Mouse (Mus musculus) lung, adult 2 months (tissue): ENCODE data around the gene Phpt1. TPM values are rescaled to one million over a fixed set of nuclear protein-coding genes. Genes with fewer than 3 reads are reported as not detected.
A peak's percentile ranks its signal among the peaks of the same experiment; 100 is the strongest.

Source experiments
- DNase-seq: peaks from one replicate; pipeline ENCODE4 v3.0.0; 2022
- H3K4me1 ChIP-seq: fragments of 200-500 bp; 2 replicates; pipeline ENCODE4 v1.6.1; 2011; ENCODE audit warnings: low read length; ENCODE audit not compliant: control insufficient read depth, insufficient read depth
- H3K4me3 ChIP-seq: fragments of 200-500 bp; replicated peaks from 2 replicates; pipeline ENCODE3; 2011; ENCODE audit warnings: low read depth, mild to moderate bottlenecking, control low read depth, low read length; ENCODE audit errors: extremely low read depth
- CTCF ChIP-seq: fragments of 200-500 bp; IDR thresholded peaks from 2 replicates; pipeline ENCODE4 v1.5.1; 2011; ENCODE audit warnings: mild to moderate bottlenecking, low read length, control low read depth; ENCODE audit not compliant: insufficient read depth
- POLR2A ChIP-seq: fragments of 200-500 bp; IDR thresholded peaks from 2 replicates; pipeline ENCODE4 v1.6.1; 2011; ENCODE audit warnings: low read depth, mild to moderate bottlenecking, control low read depth, low read length, borderline replicate concordance; ENCODE audit errors: extremely low read depth
- WGBS: fragments of 180-500 bp; shearing (Covaris S2); methylation state at CpG from one replicate; pipeline ENCODE4 v1.1.7; 2018; 5-methylcytosine and 5-hydroxymethylcytosine counted together
- polyA plus RNA-seq: library from polyadenylated mRNA; depleted of rRNA; stranded (reverse); fragments of >200 nt; gene quantifications from 2 replicates; pipeline ENCODE4 v1.2.3, GENCODE M21; 2012; rRNA removed

Phpt1 gene
- polyA plus RNA-seq = 32.7 and 59.6 TPM in 2 replicates

DNA sequence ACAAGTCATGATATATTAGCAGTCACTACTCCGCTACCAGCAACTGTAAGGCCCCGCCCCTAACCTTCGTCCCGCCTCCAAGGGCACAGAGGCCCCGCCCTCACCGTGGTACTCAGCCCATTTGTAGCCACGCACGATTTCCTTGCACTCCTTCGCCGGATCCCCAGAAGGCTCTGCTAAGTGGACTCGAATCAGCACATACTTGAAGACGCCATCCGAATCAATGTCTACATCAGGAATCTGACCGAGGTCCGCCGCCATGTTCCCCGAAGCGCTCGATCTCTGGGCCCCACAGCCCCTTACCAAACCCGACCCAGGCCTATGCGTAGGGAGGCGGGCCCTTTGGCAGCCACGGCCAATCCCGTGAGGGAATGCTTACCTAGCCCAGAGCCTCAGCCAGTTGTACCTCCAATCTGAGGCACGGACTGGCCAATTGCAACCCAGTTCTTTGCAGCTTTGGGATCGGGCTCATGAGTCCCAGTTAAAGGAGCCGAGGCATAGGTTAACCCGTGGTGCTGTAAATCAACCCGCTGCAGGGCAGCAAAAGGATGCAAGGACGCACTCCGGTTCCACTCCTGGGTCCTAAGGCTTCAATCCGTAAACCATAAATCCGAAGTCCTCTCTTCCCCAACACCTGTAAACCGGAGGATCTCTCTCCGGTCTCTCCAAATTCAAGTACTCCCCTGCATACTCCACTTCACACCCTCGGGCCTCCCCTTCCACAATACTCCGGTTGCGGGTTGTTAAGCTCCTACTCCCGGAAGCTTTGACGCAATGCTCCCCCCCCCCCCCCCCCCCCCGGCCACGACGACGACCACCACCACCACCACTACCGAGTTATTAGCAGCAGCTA lies at the start of gene Phpt1, which contains the start of gene Mamdc4:
TSS of gene Phpt1 (minus strand) at position 646 of the 853 bp plus-strand sequence.
TSS of gene Mamdc4 (minus strand) at position 267 of the 853 bp plus-strand sequence.
- under 1% methylated on average over 44 of the region's 45 CpGs for WGBS
- Histone ChIP-seq H3K4me1 (peaks cover 18% of the 10 kb centered on the region), H3K4me3 (peak within 1 kb of the TSS; percentile 83)
- DNase-seq = peak; percentile 97
- TF ChIP-seq POLR2A (peak; percentile 93), CTCF (no peak)

DNA sequence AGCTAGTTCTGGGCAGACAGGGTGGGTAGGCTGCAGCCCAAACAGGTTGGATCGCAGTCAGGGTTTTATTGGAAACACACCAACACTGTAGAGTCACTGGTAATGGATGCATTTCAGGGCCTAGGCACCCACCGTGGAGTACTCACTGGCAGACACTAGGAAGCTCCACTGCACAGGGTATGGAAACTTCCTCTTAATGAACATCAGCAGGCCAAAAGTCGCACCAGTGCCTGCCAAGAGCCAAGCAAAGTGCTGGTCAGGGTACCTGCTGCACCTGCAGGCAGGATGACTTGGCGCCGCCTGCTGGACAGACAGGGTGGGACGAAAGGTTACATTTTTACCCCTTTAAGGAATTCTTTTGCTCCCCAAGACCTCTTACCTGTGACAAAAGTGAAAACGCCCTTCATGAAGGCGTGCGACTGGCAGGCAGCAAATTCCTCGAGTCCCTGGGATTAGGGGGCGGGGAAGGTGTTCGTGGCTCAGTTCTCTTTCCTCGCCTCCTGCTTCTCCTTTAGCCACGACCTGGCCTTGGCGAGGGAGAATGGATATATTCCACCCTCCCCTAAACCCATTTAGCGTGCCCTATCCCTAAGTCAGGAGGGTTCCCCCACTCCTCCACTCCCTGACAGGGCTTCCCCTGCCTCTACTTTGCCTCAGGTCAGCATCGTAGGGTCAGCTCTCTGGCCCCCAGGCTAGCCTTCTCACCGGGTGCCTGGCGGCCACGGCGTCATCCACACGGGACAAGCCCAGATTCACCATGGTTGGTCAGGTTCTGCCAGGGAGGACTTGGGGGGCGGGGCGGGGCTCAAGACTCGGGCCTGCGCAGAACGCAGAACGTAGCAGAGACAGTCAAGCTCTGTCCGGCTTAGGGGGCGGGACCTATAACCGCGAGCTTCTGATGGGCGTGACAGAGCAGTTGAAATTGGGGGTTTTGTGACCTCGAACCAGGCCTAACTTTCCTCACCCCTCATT lies 46.5 kb upstream of the Phpt1 start, which contains the start of gene Tmem141:
TSS of gene Tmem141 (minus strand) at position 777 of the 972 bp plus-strand sequence.
- no peaks in the 10 kb centered on the region for H3K4me1 ChIP-seq
- DNase-seq = peak; percentile 85
- peak; percentile 57; the same call in 1 of the 2 replicates for TF ChIP-seq POLR2A
- TF ChIP-seq CTCF = peak; percentile 65
- 6% methylated on average over 34 of the region's 34 CpGs for WGBS
- peak within 1 kb of the TSS; percentile 76 for H3K4me3 ChIP-seq

DNA sequence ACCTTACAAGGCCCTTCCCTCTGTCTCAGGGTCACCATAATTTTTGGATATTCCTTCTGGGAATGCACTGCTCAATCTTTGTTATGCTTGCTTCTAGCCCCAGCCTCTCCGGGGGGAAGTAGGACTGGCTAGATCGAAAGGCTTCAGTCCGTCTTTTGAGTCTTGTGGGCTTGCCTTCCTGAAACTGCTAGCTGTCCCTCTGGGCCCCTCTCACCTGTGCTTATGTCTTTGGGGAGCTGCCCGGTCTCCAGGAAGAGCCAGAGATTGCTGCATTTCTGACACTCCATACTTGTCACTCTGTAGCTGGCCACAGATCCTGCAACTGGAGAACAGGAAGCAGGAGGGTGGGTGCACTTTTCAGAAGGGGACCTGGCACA lies 45.8 kb upstream of the Phpt1 start:
- DNase-seq = no peak
- 66% methylated on average over 4 of the region's 4 CpGs for WGBS
- Histone ChIP-seq H3K4me3 (no peak overlapping the region), H3K4me1 (no peaks in the 10 kb centered on the region)
- TF ChIP-seq CTCF (no peak), POLR2A (no peak)

DNA sequence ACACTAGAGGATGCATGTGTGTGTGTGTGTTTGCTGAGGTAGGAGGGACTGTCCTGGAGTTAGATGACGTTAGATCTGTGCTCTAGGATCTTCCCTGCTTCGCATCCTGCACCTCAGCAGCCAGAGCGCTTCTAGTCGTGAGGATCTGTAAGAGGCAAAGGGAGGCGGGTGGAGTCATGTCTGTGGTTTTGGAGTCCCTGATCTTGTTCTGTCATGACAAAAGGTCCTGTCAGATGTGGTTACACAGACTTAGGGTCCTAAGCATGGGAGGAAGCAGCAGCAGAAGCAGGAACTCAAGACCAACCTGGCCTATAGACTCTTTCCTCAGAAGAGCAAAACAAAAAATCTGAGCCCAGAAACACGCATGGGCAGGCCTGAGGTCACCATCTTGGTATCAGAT lies 45.4 kb upstream of the Phpt1 start:
- DNase-seq = no peak
- TF ChIP-seq CTCF (no peak), POLR2A (no peak)
- WGBS = 65% methylated on average over 6 of the region's 6 CpGs
- no peak overlapping the region for H3K4me3 ChIP-seq
- no peaks in the 10 kb centered on the region for H3K4me1 ChIP-seq

DNA sequence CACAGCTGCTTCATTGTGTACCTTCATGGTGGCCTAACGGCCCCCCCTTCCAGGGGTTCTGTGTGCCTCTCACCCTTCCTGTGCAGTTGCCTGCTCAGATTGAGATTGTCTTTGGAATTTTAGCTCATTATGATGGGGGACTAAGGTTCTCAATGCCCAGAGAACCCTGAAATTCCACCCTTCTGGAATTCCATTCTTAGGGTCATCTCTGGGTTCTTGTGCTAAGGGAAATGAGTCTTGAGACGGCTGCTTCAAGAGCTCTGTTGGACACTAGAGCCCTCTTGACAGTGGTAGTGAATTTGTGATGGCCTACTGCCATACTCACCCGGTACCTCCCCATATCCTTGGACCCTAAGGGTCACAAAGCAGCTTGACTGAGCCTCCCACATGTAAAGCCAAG lies 42.6 kb upstream of the Phpt1 start, which contains the start of gene Ccdc183:
TSS of gene Ccdc183 (minus strand) at position 101 of the 400 bp plus-strand sequence.
- Histone ChIP-seq H3K4me1 (no peaks in the 10 kb centered on the region), H3K4me3 (no peak within 1 kb of the TSS)
- no peak for TF ChIP-seq CTCF
- TF ChIP-seq POLR2A = no peak
- DNase-seq = no peak
- 70% methylated on average over 3 of the region's 3 CpGs for WGBS

DNA sequence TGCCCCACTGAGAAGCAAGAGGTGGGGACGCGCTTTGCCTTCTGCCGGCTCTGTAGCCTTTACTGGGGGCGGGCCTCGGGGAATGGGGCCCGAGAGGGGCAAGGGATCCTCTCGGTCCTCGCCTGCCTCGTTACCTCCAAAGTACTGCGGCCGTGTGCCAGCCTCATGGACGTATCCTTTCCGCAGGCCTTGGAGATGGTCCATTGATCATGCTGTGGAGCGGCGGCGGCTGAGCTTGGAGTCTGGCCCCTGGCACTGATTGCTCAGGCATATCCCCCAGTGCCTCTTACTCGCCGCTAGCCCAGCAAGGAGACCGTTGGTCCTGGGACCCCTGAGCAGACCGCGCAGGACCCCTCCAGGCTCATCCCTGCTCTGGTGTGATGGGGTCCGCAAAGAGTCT lies 41.4 kb upstream of the Phpt1 start:
- TF ChIP-seq POLR2A (no peak), CTCF (no peak)
- no peaks in the 10 kb centered on the region for H3K4me1 ChIP-seq
- DNase-seq = no peak
- WGBS = 19% methylated on average over 22 of the region's 22 CpGs
- no peak overlapping the region for H3K4me3 ChIP-seq

DNA sequence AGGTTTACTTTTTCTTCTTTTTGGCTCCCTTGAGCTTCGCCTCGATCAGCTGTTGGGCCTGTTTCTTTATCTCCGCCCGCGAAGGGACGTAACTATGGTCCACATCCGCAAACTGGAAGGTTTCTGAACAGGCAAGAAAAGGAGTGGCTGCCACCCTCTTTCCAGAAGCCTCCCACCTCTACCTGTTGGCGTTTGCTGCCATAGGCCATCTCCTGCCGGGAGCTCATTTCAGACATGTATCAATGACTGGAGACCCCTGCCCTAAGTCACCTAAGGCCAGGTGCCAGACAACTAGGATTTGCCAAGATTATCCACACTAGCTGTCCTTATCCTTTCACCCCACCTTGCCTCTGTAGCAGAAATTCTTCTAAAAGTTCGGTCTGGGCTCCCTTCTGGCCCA lies 33.6 kb upstream of the Phpt1 start:
- peak overlapping the region; percentile 93 for H3K4me3 ChIP-seq
- no peak for DNase-seq
- TF ChIP-seq POLR2A (no peak), CTCF (no peak)
- WGBS = 50% methylated on average over 10 of the region's 10 CpGs
- peaks cover 4% of the 10 kb centered on the region for H3K4me1 ChIP-seq

DNA sequence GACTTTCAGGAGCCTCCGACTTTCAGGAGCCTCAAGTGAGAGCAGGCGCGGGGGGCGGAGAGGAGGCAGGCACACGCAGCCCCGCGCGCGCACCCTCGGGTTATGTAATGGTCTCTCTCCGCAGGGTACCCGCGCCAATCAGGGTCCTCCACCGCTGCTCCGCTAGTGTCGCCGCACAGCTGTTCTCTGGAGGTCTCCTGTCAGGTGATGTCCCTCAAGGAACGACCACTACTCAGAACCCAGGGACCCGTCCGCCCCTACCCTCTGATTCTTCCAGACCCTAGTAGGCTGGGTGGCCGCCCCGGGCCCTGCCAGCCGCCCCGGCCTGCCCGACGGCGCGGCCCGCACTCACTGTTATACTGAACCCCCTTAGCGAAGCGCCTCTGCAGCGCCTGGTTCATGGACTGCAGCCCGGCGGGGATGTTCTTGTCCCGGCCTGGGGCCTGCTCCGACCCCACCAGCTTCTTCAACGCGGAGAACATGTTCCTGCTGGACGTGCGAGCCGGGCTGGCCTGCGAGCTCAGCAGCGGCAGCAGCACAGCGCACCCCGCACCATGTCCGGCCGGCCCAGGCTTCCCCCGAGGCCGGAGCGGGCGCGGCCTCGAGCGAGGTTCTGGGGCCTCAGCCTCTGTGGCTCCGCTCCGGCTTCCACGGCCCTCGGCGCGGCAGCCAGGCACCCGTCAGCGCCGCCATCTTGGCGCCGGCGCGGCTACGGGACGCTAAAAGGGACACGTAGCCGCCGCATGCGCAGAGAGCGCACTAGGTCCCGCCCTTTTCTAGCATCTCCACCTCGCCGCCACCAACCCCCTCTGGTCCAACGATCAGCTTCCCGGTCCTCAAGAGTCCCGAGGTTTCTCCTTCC lies 33.0 kb upstream of the Phpt1 start, which contains the start of gene Rabl6:
TSS of gene Rabl6 (minus strand) at position 761 of the 862 bp plus-strand sequence.
- WGBS = under 1% methylated on average over 80 of the region's 80 CpGs
- peaks cover 4% of the 10 kb centered on the region for H3K4me1 ChIP-seq
- no peak for TF ChIP-seq CTCF
- TF ChIP-seq POLR2A = peak; percentile 71; the same call in 1 of the 2 replicates
- peak within 1 kb of the TSS; percentile 93 for H3K4me3 ChIP-seq
- peak; percentile 89 for DNase-seq

DNA sequence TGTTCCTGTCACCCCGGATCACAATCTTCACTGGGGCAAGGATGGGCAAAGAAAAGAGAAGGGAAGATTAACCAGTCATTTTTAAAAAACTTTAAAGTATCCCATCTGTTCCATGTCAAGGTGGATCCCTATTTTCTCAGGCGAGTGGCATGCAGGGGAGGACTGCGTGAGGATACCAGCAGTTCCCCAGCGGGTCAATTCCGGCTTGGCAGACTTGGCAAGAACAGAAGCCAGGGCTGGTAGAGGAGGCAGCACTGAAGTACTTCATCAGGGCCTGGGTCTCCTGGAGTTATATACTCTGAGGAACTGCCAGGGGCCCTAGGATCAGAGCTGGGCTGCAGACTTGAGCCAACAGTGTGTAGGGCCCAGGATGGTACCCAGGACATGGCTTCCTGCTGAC lies 27.5 kb upstream of the Phpt1 start:
- DNase-seq = no peak
- 93% methylated on average over 5 of the region's 5 CpGs for WGBS
- H3K4me3 ChIP-seq = no peak overlapping the region
- H3K4me1 ChIP-seq = peaks cover 4% of the 10 kb centered on the region
- TF ChIP-seq CTCF (no peak), POLR2A (no peak)
